Mouse (Mus musculus) heart, adult 2 months (tissue): ENCODE data around the gene Pnmt. TPM values are rescaled to one million over a fixed set of nuclear protein-coding genes. Genes with fewer than 3 reads are reported as not detected.

ENCODE experiments used
- DNase-seq, 2 experiments: peaks; one replicate each; pipeline ENCODE4 v3.0.0; 2021
- H3K27ac ChIP-seq: fragments of 200-600 bp; 2 replicates; pipeline ENCODE4 v1.8.1; 2022
- H3K27me3 ChIP-seq: fragments of 200-500 bp; 2 replicates; pipeline ENCODE4 v1.6.1; 2012; ENCODE audit warnings: mild to moderate bottlenecking, low read length, inconsistent platforms, mixed read lengths; ENCODE audit not compliant: control insufficient read depth, insufficient read depth
- H3K36me3 ChIP-seq: fragments of 200-500 bp; 2 replicates; pipeline ENCODE4 v1.6.1; 2012; ENCODE audit warnings: low read length, inconsistent platforms; ENCODE audit not compliant: control insufficient read depth, insufficient read depth
- H3K4me1 ChIP-seq: fragments of 200-500 bp; 2 replicates; pipeline ENCODE4 v1.6.1; 2011; ENCODE audit warnings: low read length; ENCODE audit not compliant: control insufficient read depth, insufficient read depth
- H3K4me3 ChIP-seq: fragments of 200-600 bp; 2 replicates; pipeline ENCODE4 v1.8.1; 2022
- H3K79me2 ChIP-seq: fragments of 200-500 bp; replicated peaks from 2 replicates; pipeline ENCODE4 v1.6.1; 2012; ENCODE audit warnings: mild to moderate bottlenecking, inconsistent platforms, low read length, moderate library complexity, mixed read lengths; ENCODE audit not compliant: control insufficient read depth, insufficient read depth
- H3K9ac ChIP-seq: fragments of 200-500 bp; 2 replicates; pipeline ENCODE4 v1.6.1; 2012; ENCODE audit warnings: low read depth, mild to moderate bottlenecking, control low read depth, inconsistent platforms, low read length, mixed read lengths
- CTCF ChIP-seq: fragments of 200-600 bp; IDR thresholded peaks from 2 replicates; pipeline ENCODE4 v1.8.1; 2022; ENCODE audit warnings: antibody characterized with exemption, mild to moderate bottlenecking, moderate library complexity
- EP300 ChIP-seq: fragments of 200-500 bp; IDR thresholded peaks from 2 replicates; pipeline ENCODE4 v1.6.1; 2011; ENCODE audit warnings: low read depth, low read length, control low read depth; ENCODE audit not compliant: insufficient read depth
- POLR2A ChIP-seq: fragments of 200-500 bp; IDR thresholded peaks from 2 replicates; pipeline ENCODE4 v1.6.1; 2011; ENCODE audit warnings: mild to moderate bottlenecking, low read depth, low read length, control low read depth; ENCODE audit not compliant: insufficient read depth
- WGBS: fragments of 180-500 bp; shearing (Covaris S2); methylation state at CpG from one replicate; pipeline ENCODE4 v1.1.7; 2018; 5-methylcytosine and 5-hydroxymethylcytosine counted together
- intact Hi-C: fragments of 180-260 bp; cut with DNase I; formaldehyde crosslinking; loops from one replicate; pipeline ENCODE4 v1.15.1; 2025
- polyA plus RNA-seq: library from polyadenylated mRNA; depleted of rRNA; stranded (reverse); fragments of >200 nt; gene quantifications from 2 replicates; pipeline ENCODE4 v1.2.3, GENCODE M21; 2012
- total RNA-seq, 2 experiments: library from RNA; stranded (reverse); gene quantifications; 2 replicates each; pipeline ENCODE4 v1.2.3; 2021

Pnmt gene
- total and polyA plus RNA-seq, 3 experiments, result 0.91 to 2.6 (median 1.5) TPM

GRCm38 (mm10) chr11:98363817-98364216 is 22.4 kb upstream of the Pnmt start:
- H3K4me3 ChIP-seq, result no peak overlapping the region
- no peaks in the 10 kb centered on the region; the same call in 1 of the 2 replicates for H3K79me2 ChIP-seq
- no peak overlapping the region for H3K9ac ChIP-seq
- DNase-seq, result no peak
- intact Hi-C loops, result no loop called here
- no peaks in the 10 kb centered on the region for H3K27me3 ChIP-seq
- TF ChIP-seq CTCF, result no peak
- TF ChIP-seq EP300, result no peak
- WGBS, result 82% methylated on average over 5 of the region's 5 CpGs
- peaks cover 9% of the 10 kb centered on the region for H3K4me1 ChIP-seq
- H3K36me3 ChIP-seq, result no peaks in the 10 kb centered on the region
- no peak overlapping the region for H3K27ac ChIP-seq

- H3K4me1 ChIP-seq, result peaks cover 6% of the 10 kb centered on the region
- intact Hi-C loops, result no loop called here
- 90% methylated on average over 5 of the region's 5 CpGs for WGBS
Measured at GRCm38 (mm10) chr11:98364410-98364809, 21.8 kb upstream of the Pnmt start.

DNA sequence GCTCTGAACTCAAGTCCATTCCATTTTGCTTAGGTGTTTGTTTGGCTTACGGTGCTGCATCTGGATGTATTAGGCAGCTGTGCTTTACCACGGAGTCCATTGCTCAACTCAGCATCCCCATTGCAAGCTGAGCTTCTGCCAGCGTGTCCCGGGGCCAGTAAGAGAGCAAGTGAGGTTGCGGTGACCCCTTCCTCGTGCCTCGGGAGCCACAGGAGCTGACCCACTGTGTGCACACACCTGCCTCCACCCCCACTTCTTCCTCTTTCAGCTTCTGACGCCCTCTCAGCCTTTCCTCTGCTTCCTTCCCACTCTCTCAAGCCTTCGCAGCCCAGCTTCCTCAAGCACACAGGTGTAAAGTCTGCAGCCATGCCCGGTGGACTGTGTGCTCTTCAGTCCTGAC is 20.0 kb upstream of the Pnmt start:
- DNase-seq, result no peak
- intact Hi-C loops, result no loop called here
- no peak overlapping the region for H3K4me3 ChIP-seq
- no peak overlapping the region for H3K27ac ChIP-seq
- no peak overlapping the region for H3K9ac ChIP-seq
- H3K36me3 ChIP-seq, result no peaks in the 10 kb centered on the region
- H3K79me2 ChIP-seq, result no peaks in the 10 kb centered on the region; the same call in 1 of the 2 replicates
- WGBS, result 71% methylated on average over 10 of the region's 10 CpGs
- H3K27me3 ChIP-seq, result no peaks in the 10 kb centered on the region
- H3K4me1 ChIP-seq, result no peaks in the 10 kb centered on the region; the same call in 1 of the 2 replicates
- TF ChIP-seq POLR2A (no peak), CTCF (no peak), EP300 (no peak)

More at GRCm38 (mm10) chr11:98364410-98364809, 21.8 kb upstream of the Pnmt start:
- no peak overlapping the region for H3K9ac ChIP-seq
- H3K4me3 ChIP-seq, result no peak overlapping the region
- H3K27ac ChIP-seq, result no peak overlapping the region
- H3K79me2 ChIP-seq, result no peaks in the 10 kb centered on the region; the same call in 1 of the 2 replicates
- TF ChIP-seq EP300 (no peak), POLR2A (no peak), CTCF (no peak)
- no peak for DNase-seq
- H3K27me3 ChIP-seq, result no peaks in the 10 kb centered on the region
- no peaks in the 10 kb centered on the region for H3K36me3 ChIP-seq

GRCm38 (mm10) chr11:98367171-98367862 is 18.9 kb upstream of the Pnmt start:
- peak in 1 of 2 experiments; percentile 39 for DNase-seq
- Histone ChIP-seq H3K27ac (peak overlapping the region; percentile 51), H3K27me3 (no peaks in the 10 kb centered on the region), H3K36me3 (no peaks in the 10 kb centered on the region), H3K4me3 (no peak overlapping the region), H3K9ac (no peak overlapping the region), H3K79me2 (no peaks in the 10 kb centered on the region; the same call in 1 of the 2 replicates), H3K4me1 (no peaks in the 10 kb centered on the region)
- intact Hi-C loops, result no loop called here
- no peak for TF ChIP-seq EP300
- no peak for TF ChIP-seq CTCF
- no peak for TF ChIP-seq POLR2A
- WGBS, result 45% methylated on average over 10 of the region's 10 CpGs

- WGBS, result 62% methylated on average over 7 of the region's 7 CpGs
- H3K4me1 ChIP-seq, result no peaks in the 10 kb centered on the region
- no peak overlapping the region for H3K9ac ChIP-seq
- H3K27ac ChIP-seq, result peak overlapping the region; percentile 51
- DNase-seq, result peak in 1 of 2 experiments; percentile 39
- no peaks in the 10 kb centered on the region; the same call in 1 of the 2 replicates for H3K79me2 ChIP-seq
- no peak overlapping the region for H3K4me3 ChIP-seq
- intact Hi-C loops, result no loop called here
- TF ChIP-seq POLR2A (no peak), CTCF (no peak), EP300 (no peak)
- no peaks in the 10 kb centered on the region for H3K36me3 ChIP-seq
- no peaks in the 10 kb centered on the region for H3K27me3 ChIP-seq
Measured at GRCm38 (mm10) chr11:98367863-98368186, 18.4 kb upstream of the Pnmt start.

DNA sequence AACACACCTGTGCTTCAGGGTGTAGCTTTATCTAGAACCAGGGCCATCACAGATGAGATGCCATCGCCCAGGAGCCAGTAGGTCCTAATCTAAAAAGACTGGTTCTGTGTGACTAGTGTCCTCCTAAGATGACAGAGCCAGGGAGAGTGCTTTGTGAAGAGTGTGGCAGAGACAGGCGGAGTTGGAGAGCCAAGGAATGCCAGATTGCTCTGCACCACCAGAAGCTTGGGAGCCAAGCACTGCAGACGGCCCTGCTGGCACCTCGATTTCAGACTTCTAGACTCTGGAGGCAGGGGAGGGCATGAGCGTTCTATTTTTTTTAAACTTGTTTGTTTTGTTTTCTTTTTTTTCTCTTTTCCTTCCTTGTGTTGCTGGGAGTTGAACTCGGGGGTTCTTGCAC is 16.9 kb upstream of the Pnmt start:
- no peak for DNase-seq
- 51% methylated on average over 6 of the region's 6 CpGs for WGBS
- no peak for TF ChIP-seq CTCF
- no peak for TF ChIP-seq EP300
- no peak for TF ChIP-seq POLR2A
- Histone ChIP-seq H3K27ac (no peak overlapping the region), H3K9ac (no peak overlapping the region), H3K4me1 (no peaks in the 10 kb centered on the region), H3K36me3 (no peaks in the 10 kb centered on the region), H3K79me2 (no peaks in the 10 kb centered on the region; the same call in 1 of the 2 replicates), H3K4me3 (no peak overlapping the region), H3K27me3 (no peaks in the 10 kb centered on the region)
- intact Hi-C loops, result no loop called here
